Mouse (Mus musculus): Measurements from ENCODE around the gene Tas2r118. TPM values are rescaled to one million over a fixed set of nuclear protein-coding genes. Genes with fewer than 3 reads are reported as not detected.

Tas2r118 gene
- not detected in 2 replicates for polyA plus RNA-seq (2016; fragmentation: Nextera tagmentation; extraction: Ambion mirVana)

DNA sequence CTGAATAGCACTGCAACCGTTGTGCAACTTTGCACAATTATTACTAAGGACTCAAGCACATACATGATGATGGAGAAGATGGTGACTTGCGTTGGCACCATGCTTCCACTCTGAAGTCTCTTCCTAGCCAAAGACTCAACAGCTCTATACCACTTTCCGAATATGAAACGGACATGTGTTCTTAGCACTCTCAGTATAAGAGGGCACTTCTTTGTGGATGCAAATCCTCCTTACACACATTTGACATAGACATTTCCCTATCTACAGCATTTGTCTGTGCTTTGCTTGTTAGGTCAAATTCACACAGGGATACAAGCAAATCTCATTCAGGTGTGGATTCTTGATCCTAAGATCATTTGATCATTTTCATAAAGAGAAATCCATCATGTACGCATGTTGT lies at the start of gene Tas2r118:
Tas2r118 (minus strand) TSS at position 101 of the 400 bp plus-strand sequence.
- no peak within 1 kb of the TSS for H3K4me2 ChIP-seq (replicated peaks)
- WGBS, result 92% methylated on average over 5 of the region's 5 CpGs
- H3K9ac ChIP-seq, result no peak within 1 kb of the TSS
- no peak for ATAC-seq (ENCODE audit: low FRiP score)
- H3K4me3 ChIP-seq, result no peak within 1 kb of the TSS
- no peaks in the 10 kb centered on the region for H3K4me1 ChIP-seq
- no peaks in the 10 kb centered on the region for H3K27me3 ChIP-seq
- no peak within 1 kb of the TSS for H3K27ac ChIP-seq
- no peaks in the 10 kb centered on the region for H3K36me3 ChIP-seq
- H3K9me3 ChIP-seq (replicated peaks), result no peaks in the 10 kb centered on the region

DNA sequence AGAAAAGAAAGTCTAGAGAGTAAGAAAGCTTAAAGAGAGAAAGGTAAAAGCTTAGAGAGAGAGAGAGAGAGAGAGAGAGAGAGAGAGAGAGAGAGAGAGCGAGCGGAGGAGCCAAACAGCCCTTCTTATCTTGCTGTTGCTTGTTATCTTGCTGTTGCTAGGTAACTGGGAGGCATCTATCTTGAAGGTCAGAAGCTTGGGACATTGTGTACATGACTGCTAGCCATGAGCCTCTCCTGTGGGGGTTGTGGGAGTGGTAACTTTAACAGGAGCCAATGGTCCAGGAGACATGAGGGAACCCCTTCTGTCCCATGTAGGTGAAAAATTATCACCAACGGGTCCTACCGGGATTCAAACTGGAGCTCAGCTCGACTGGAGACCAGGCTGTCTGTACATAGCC lies 48.5 kb upstream of the Tas2r118 start:
- H3K4me2 ChIP-seq (replicated peaks), result no peak overlapping the region
- H3K4me1 ChIP-seq, result no peaks in the 10 kb centered on the region
- 82% methylated on average over 5 of the region's 5 CpGs for WGBS

DNA sequence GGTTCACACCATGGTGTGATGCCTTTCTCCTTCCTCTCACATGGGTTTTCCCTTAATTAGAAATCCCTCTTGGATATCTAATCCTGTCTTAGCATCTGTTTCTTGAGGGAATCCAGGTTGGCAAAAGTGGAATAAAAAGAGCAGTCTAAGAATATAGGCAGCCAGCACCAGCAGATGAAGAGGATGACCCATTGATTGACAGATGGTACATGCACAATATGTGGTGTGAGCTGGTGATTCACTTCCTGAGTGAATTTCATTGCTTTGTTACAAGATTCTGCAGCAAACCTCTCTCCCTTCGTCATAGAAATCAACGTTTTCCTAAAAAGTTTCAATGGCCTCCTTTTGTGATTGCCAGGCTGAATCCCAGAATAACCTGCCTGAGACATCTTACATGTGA lies 23.4 kb upstream of the Tas2r118 start:
- ATAC-seq (ENCODE audit: low FRiP score), result no peak
- no peak overlapping the region for H3K9ac ChIP-seq
- no peak overlapping the region for H3K4me3 ChIP-seq
- no peaks in the 10 kb centered on the region for H3K9me3 ChIP-seq (replicated peaks)
- H3K27me3 ChIP-seq, result no peaks in the 10 kb centered on the region
- H3K4me1 ChIP-seq, result no peaks in the 10 kb centered on the region; the same call in 1 of the 2 replicates
- H3K4me2 ChIP-seq (replicated peaks), result no peak overlapping the region
- no peaks in the 10 kb centered on the region for H3K36me3 ChIP-seq
- no peak overlapping the region for H3K27ac ChIP-seq
- WGBS, result 85% methylated on average over 2 of the region's 2 CpGs

More for the DNA sequence above, 48.5 kb upstream of the Tas2r118 start:
- H3K36me3 ChIP-seq, result no peaks in the 10 kb centered on the region
- no peak overlapping the region for H3K9ac ChIP-seq
- H3K27me3 ChIP-seq, result no peaks in the 10 kb centered on the region
- no peak overlapping the region for H3K4me3 ChIP-seq
- peaks cover 6% of the 10 kb centered on the region; the same call in 1 of the 2 replicates for H3K9me3 ChIP-seq (replicated peaks)
- no peak overlapping the region for H3K27ac ChIP-seq
- no peak for ATAC-seq (ENCODE audit: low FRiP score)

DNA sequence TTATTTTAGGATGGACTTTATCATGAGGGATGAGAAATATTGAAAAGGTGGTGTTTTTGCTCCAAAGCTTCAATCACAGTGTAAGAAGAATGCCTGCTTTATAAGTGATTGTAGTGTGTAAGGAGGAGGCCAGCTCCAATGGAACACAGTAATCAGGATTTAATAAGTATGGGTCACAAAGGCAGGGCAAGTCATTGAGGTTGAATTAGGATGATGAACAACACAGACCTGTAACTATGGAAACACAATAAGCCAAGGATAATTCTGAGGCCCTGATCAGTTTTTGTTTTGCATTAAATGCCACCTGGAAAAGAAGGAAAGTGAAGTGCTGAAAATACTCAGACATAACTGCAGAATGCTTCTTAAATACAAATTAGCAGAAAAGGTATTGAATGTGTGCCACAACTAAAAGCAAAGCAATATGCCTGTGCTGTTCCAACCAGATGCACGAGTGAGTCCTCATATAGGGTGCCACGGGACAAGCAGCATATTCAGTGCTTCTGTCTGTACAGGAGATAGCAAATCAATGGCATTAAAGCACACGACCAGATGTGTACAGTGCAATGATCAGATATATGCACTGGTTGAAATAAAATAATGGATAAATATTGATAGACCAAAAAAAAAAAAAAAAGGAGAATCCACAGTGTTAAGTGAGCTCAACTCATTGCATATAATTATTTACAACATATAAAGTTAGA lies 21.0 kb upstream of the Tas2r118 start:
- Histone ChIP-seq H3K4me2 (replicated peaks) (no peak overlapping the region), H3K36me3 (no peaks in the 10 kb centered on the region), H3K27ac (0 out of 2 replicates have a peak overlapping the region, but pooled peaks have one; percentile 44), H3K9ac (no peak overlapping the region), H3K27me3 (no peaks in the 10 kb centered on the region), H3K4me3 (no peak overlapping the region), H3K9me3 (replicated peaks) (no peaks in the 10 kb centered on the region), H3K4me1 (no peaks in the 10 kb centered on the region; the same call in 1 of the 2 replicates)
- WGBS, result 37% methylated on average over 3 of the region's 3 CpGs
- ATAC-seq (ENCODE audit: low FRiP score), result 0 out of 2 replicates have a peak, but pooled peaks have one; percentile 56

DNA sequence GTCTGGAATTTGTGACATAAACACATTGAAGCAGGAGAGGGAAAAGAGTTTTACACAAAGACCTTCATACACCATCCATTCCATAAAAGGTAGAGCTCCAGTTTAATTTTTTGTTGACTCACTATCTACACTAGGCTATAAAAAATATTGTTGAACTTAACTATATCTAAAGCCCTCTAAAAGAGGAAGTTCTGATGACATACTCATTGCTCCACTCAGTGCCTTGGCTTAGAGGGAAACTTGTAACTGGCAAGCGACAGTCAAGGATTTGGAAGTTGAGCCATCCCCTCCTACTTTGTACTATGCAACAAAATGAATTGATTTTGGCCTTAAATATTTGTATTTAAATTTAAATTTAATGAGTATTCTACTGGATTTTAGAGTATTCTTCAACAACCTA lies 16.4 kb upstream of the Tas2r118 start:
- Histone ChIP-seq H3K4me2 (replicated peaks) (no peak overlapping the region), H3K4me1 (no peaks in the 10 kb centered on the region), H3K27me3 (no peaks in the 10 kb centered on the region), H3K9ac (no peak overlapping the region), H3K4me3 (no peak overlapping the region), H3K27ac (no peak overlapping the region), H3K9me3 (replicated peaks) (no peaks in the 10 kb centered on the region), H3K36me3 (no peaks in the 10 kb centered on the region)
- no peak for ATAC-seq (ENCODE audit: low FRiP score)
- 94% methylated on average over 1 of the region's 1 CpGs for WGBS

DNA sequence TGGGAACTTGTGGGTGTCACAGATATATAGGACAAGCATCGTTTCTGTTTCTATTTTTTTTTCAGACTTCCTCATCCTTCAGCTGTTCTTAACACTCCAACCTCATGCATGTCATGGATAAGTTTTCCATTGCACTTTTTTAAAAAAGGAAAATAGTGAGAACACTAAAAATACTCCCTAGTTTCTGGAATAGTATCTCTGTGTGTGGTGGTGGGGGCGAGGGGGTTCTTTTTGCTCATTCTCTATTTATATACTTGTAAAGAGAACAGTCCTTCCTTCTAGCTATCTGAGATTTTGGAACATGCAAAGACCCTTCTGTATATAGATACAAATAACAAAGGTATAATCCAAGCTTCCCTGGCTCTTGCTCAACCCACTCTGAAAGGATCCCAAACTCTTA lies 2.9 kb downstream of the Tas2r118 start:
- H3K9me3 ChIP-seq (replicated peaks), result no peaks in the 10 kb centered on the region
- H3K27me3 ChIP-seq, result no peaks in the 10 kb centered on the region
- H3K4me1 ChIP-seq, result no peaks in the 10 kb centered on the region
- no peak for ATAC-seq (ENCODE audit: low FRiP score)
- no peak overlapping the region for H3K4me3 ChIP-seq
- no peak overlapping the region for H3K27ac ChIP-seq
- WGBS, result 76% methylated on average over 2 of the region's 2 CpGs
- no peak overlapping the region for H3K9ac ChIP-seq
- H3K36me3 ChIP-seq, result no peaks in the 10 kb centered on the region
- H3K4me2 ChIP-seq (replicated peaks), result no peak overlapping the region

DNA sequence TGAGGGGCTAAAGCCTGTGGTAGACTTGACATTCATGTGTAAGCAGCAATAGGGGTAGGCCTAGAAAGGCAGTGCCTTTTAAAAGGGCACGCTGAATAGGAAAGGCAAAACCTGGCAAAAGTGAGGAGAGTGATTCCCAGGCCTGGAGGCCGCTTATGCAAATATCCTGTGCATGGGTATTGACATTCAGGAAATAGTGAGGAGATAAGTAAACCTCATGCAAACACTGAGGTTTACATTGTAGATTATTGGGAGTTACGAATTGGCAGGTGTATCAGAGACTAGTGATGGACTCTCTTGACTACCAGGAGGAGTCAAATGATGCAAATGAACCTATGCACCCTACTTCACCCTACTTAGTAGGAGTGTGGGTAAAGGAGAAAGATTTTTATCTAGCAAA lies 3.9 kb downstream of the Tas2r118 start:
- Histone ChIP-seq H3K9me3 (replicated peaks) (no peaks in the 10 kb centered on the region), H3K4me2 (replicated peaks) (no peak overlapping the region)
- WGBS, result 87% methylated on average over 3 of the region's 3 CpGs

DNA sequence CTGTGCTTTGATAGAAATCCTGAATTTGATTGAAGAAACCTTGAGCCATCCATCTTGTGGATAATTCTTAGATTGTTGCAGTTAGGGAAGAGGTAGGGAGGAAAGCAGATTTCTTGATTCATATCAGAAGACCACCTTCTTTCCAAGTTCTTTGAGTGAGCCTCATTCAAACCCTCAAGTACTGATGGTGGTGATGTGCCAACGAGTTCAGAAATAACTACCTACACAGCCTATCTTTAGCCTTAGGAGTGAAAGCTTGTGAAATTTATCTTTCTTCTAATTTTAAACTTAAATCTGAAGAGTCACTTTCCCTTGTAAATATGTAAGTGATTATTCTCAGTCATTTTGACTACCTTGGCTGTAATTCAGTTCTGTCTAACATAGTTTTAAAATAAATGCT lies 6.1 kb downstream of the Tas2r118 start:
- Histone ChIP-seq H3K4me3 (no peak overlapping the region), H3K27ac (no peak overlapping the region), H3K4me1 (no peaks in the 10 kb centered on the region), H3K9ac (no peak overlapping the region), H3K9me3 (replicated peaks) (no peaks in the 10 kb centered on the region), H3K27me3 (no peaks in the 10 kb centered on the region), H3K36me3 (no peaks in the 10 kb centered on the region), H3K4me2 (replicated peaks) (no peak overlapping the region)
- WGBS, result 78% methylated on average over 1 of the region's 1 CpGs
- ATAC-seq (ENCODE audit: low FRiP score), result no peak

More for the DNA sequence above, 3.9 kb downstream of the Tas2r118 start:
- Histone ChIP-seq H3K9ac (no peak overlapping the region), H3K36me3 (no peaks in the 10 kb centered on the region), H3K27ac (no peak overlapping the region), H3K4me3 (no peak overlapping the region), H3K27me3 (no peaks in the 10 kb centered on the region), H3K4me1 (no peaks in the 10 kb centered on the region)
- ATAC-seq (ENCODE audit: low FRiP score), result no peak

DNA sequence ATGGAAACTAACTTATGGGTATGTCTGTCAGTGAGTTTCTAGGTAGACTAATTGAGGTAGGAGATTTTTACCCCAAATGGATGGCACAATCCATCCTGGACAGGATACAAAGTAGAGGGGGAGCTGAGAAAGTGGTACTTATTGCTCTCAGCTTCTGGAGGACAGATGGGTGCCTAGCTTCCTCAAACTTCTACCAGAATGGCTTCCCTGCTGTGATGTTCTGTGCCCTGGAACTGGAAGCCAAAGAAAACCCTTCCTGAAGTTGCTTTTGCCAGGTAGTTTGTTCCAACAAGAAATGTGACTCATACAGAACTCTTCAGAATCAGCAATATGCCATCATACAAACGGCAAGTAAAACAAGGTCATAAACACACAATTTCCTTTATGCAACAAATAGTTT lies 29.1 kb downstream of the Tas2r118 start:
- 94% methylated on average over 1 of the region's 1 CpGs for WGBS
- Histone ChIP-seq H3K27me3 (no peaks in the 10 kb centered on the region), H3K36me3 (no peaks in the 10 kb centered on the region), H3K9me3 (replicated peaks) (no peaks in the 10 kb centered on the region), H3K4me2 (replicated peaks) (no peak overlapping the region), H3K9ac (no peak overlapping the region), H3K27ac (no peak overlapping the region), H3K4me3 (no peak overlapping the region), H3K4me1 (no peaks in the 10 kb centered on the region)
- no peak for ATAC-seq (ENCODE audit: low FRiP score)

DNA sequence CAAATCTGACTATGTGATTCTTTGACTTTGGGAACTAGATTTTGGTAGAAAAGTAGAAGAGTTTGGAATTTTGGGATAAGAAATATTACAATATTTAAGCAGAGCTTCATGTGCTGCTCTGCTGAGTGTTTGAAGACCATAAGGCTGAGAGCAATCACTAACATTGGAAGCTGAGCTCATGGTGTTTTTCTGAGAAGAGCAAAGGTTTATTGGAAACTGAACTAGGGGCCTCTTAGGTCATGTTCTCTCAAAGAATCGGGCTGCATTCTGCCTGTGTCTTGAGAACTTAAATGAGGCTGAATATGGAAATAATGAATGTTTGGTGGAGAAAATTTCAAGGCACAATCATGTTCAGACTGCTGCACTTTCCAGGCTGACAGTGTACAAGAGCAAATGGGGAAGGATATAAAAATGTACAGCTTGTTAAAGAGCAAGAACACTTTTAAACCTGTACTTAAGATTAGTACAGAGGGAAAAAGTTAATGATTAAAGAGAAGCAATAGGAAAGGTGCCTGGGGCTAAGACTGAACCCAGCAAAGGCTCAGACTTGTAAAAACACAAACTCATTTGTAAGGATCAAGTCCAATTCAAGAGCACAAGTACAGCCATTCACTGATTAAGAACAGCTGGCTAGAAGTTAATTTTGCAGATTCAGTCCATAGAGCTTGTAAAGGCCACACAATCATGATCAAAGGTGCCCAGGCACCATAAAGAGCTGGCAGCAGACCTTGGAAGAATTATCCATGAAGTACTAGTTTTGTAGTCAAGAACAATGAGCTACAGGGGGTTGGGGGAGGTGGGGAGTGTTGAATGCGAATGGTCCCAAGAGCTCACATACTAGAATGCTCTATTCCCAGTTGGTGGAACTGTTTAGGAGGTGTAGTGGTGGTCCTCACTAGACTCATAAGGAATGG lies 31.0 kb downstream of the Tas2r118 start:
- 75% methylated on average over 2 of the region's 2 CpGs for WGBS
- no peak overlapping the region for H3K27ac ChIP-seq
- no peak overlapping the region for H3K4me3 ChIP-seq
- no peaks in the 10 kb centered on the region for H3K9me3 ChIP-seq (replicated peaks)
- no peaks in the 10 kb centered on the region for H3K27me3 ChIP-seq
- no peak overlapping the region for H3K4me2 ChIP-seq (replicated peaks)
- ATAC-seq (ENCODE audit: low FRiP score), result no peak
- H3K36me3 ChIP-seq, result no peaks in the 10 kb centered on the region
- no peaks in the 10 kb centered on the region for H3K4me1 ChIP-seq
- no peak overlapping the region for H3K9ac ChIP-seq

DNA sequence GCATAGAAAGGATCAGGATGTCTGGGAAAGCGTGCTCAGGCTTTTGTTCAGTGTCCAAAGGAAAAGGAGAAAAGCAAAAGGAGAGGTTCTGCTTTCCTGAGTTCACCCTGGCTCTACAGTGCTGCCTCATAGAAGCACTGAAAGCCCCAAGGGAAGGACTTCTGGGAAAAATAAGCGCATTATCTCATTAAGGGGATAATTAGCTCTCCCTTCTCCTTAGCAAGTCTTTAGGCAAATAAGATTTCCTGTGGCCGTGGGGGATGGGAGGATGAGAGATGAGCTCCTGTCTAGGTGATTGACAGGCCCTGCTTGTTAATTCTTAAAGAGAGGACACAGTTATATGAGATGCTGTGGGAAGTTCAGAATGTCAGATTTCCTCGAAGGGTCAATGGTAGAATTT lies 33.4 kb downstream of the Tas2r118 start:
- WGBS, result 44% methylated on average over 4 of the region's 4 CpGs
- Histone ChIP-seq H3K4me2 (replicated peaks) (no peak overlapping the region), H3K27ac (no peak overlapping the region), H3K36me3 (no peaks in the 10 kb centered on the region), H3K4me1 (no peaks in the 10 kb centered on the region), H3K9me3 (replicated peaks) (no peaks in the 10 kb centered on the region), H3K4me3 (no peak overlapping the region), H3K27me3 (no peaks in the 10 kb centered on the region), H3K9ac (no peak overlapping the region)
- ATAC-seq (ENCODE audit: low FRiP score), result no peak

DNA sequence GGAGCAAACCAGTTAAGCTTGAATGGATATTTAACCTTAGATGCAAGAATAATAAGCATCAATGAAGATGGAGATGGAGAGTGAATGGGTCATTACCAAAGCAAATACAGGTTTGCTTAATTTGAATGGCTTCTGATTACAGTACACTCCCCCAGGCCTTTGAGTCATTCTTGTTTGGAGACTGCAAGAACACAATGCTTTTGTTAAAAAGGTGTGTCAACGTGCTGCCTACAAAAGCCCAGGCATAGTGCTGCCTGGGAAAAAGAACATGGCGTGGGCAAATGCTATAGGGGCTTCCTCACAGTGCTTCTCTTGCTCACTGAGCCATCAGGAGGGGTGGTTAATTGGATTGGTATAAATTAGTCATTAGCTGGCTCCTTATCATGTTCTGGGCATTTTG lies 46.1 kb downstream of the Tas2r118 start:
- ATAC-seq (ENCODE audit: low FRiP score), result no peak
- Histone ChIP-seq H3K4me1 (no peaks in the 10 kb centered on the region), H3K4me2 (replicated peaks) (no peak overlapping the region), H3K9me3 (replicated peaks) (no peaks in the 10 kb centered on the region), H3K27ac (no peak overlapping the region), H3K9ac (no peak overlapping the region), H3K36me3 (no peaks in the 10 kb centered on the region), H3K4me3 (no peak overlapping the region), H3K27me3 (no peaks in the 10 kb centered on the region)
- 59% methylated on average over 2 of the region's 2 CpGs for WGBS

Measured in hindbrain, embryonic 12.5 days (tissue).